Mouse (Mus musculus) thymus, adult 2 months (tissue): ENCODE measurements around the gene Igf1r. TPM values are rescaled to one million over a fixed set of nuclear protein-coding genes. Genes with fewer than 3 reads are reported as not detected.

Experiments used
- DNase-seq: peaks from one replicate; pipeline ENCODE4 v3.0.0; 2021
- H3K27ac ChIP-seq: fragments of 200-500 bp; 2 replicates; pipeline ENCODE4 v1.5.1; 2012; ENCODE audit warnings: low read length, control low read depth; ENCODE audit not compliant: control insufficient read depth, insufficient read depth
- H3K27me3 ChIP-seq: fragments of 200-500 bp; 2 replicates; pipeline ENCODE4 v1.6.1; 2012; ENCODE audit warnings: mild to moderate bottlenecking, low read length, moderate library complexity, mixed read lengths; ENCODE audit not compliant: control insufficient read depth, insufficient read depth
- H3K36me3 ChIP-seq: fragments of 200-500 bp; 2 replicates; pipeline ENCODE4 v1.6.1; 2012; ENCODE audit warnings: mild to moderate bottlenecking, low read length, moderate library complexity; ENCODE audit not compliant: control insufficient read depth, insufficient read depth
- H3K4me1 ChIP-seq: fragments of 200-500 bp; replicated peaks from 2 replicates; pipeline ENCODE4 v1.6.1; 2012; ENCODE audit warnings: low read length; ENCODE audit not compliant: control insufficient read depth, insufficient read depth
- H3K4me3 ChIP-seq: fragments of 200-500 bp; 2 replicates; pipeline ENCODE4 v1.5.1; 2012; ENCODE audit warnings: mild to moderate bottlenecking, low read length, control low read depth, moderate library complexity; ENCODE audit not compliant: control insufficient read depth, insufficient read depth
- CTCF ChIP-seq: fragments of 200-500 bp; IDR thresholded peaks from 2 replicates; pipeline ENCODE4 v1.5.1; 2012; ENCODE audit warnings: mild to moderate bottlenecking, control low read depth, low read length, moderate library complexity, borderline replicate concordance; ENCODE audit not compliant: control insufficient read depth, poor library complexity, insufficient read depth; ENCODE audit errors: extremely low read depth
- POLR2A ChIP-seq: fragments of 200-500 bp; IDR thresholded peaks from 2 replicates; pipeline ENCODE4 v1.6.1; 2012; ENCODE audit warnings: mild to moderate bottlenecking, low read length, control low read depth, moderate library complexity; ENCODE audit not compliant: control insufficient read depth, poor library complexity, insufficient read depth; ENCODE audit errors: extremely low read depth
- WGBS: fragments of 180-500 bp; shearing (Covaris S2); methylation state at CpG from one replicate; pipeline ENCODE4 v1.1.7; 2018; 5-methylcytosine and 5-hydroxymethylcytosine counted together
- polyA plus RNA-seq: library from polyadenylated mRNA; depleted of rRNA; stranded (reverse); fragments of >200 nt; gene quantifications from 2 replicates; pipeline ENCODE4 v1.2.3, GENCODE M21; 2012

Igf1r gene
- polyA plus RNA-seq, 1 experiment: 9.2 TPM

DNA sequence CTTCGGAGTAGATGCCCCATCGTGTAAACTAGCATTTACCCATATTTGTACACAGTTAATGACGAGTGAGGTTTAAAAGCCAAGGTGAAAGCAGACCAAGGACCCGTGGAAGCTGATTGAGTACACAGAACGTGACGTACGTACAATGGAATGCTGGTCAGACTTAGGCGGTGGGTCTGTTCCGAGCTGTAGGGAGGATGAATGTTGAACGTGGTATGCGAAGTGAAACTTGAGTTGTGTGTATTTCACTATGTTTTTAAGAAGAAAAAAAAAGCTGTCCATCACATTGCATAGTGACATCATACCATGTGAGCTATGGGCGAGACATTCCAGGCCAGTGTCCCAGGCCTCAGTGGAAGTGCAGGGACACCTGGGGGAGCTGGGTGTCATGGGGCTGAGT lies 15.8 kb downstream of the Igf1r start:
- TF ChIP-seq POLR2A: no peak
- TF ChIP-seq CTCF: no peak
- no peak for DNase-seq
- no peak overlapping the region for H3K27ac ChIP-seq
- no peaks in the 10 kb centered on the region for H3K27me3 ChIP-seq
- no peak overlapping the region for H3K4me3 ChIP-seq
- peaks cover 6% of the 10 kb centered on the region for H3K4me1 ChIP-seq
- no peaks in the 10 kb centered on the region for H3K36me3 ChIP-seq
- WGBS: 91% methylated on average over 12 of the region's 12 CpGs

- WGBS: 95% methylated on average over 9 of the region's 9 CpGs
- peaks cover 6% of the 10 kb centered on the region for H3K4me1 ChIP-seq
- H3K4me3 ChIP-seq: no peak overlapping the region
- no peaks in the 10 kb centered on the region for H3K27me3 ChIP-seq
- no peak for DNase-seq
- no peak overlapping the region for H3K27ac ChIP-seq
- no peak for TF ChIP-seq CTCF
- TF ChIP-seq POLR2A: no peak
- H3K36me3 ChIP-seq: no peaks in the 10 kb centered on the region
Measured at GRCm38 (mm10) chr7:67969076-67969475, 16.4 kb downstream of the Igf1r start.

DNA sequence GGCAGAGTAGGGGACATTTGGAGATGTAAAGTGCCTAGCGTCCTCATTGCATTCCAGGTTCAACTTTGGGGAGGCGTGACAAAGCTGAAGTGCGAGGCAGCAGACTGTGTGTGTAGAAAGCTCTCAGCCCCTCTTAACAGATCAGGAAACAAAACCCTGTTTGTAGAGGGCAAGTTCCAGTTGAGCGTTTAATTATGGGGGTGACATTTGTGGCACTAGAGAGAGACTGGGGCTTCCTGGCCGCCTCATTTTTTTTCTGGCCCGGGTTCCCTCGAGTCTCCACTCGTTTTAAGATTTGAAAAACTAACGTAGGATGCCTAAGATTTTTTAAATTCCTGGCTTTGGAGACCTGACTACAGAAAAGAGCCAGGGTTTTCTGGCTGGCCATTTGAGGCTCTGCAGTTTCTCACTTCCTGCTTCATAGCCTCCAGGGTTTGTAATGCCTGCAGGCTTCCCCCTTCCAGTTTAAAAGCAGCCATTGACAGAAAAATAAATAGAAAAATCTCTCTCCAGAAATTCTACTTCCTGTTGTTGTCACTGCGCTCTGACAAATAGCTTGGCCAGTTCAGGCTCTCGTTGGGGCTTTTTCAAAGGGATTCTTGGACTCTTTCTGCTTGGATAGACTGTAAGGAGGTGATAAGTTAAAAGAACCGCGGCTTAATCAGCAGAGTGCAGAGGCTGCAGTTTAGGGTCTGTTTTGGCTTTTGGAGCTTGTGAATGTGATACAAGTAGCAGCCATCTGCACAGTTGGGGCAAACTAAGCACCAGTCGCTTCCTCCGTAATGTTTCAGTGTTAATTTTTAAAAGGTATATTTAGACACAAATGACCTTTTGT lies 20.8 kb downstream of the Igf1r start:
- no peak for DNase-seq
- Histone ChIP-seq H3K27ac (peak overlapping the region; percentile 50; the same call in 1 of the 2 replicates), H3K36me3 (no peaks in the 10 kb centered on the region), H3K4me3 (no peak overlapping the region), H3K27me3 (no peaks in the 10 kb centered on the region), H3K4me1 (peaks cover 6% of the 10 kb centered on the region)
- TF ChIP-seq CTCF (no peak), POLR2A (no peak)
- 43% methylated on average over 15 of the region's 15 CpGs for whole genome bisulfite sequencing

GRCm38 (mm10) chr7:67981956-67982355 lies 29.3 kb downstream of the Igf1r start:
- 86% methylated on average over 3 of the region's 3 CpGs for WGBS
- Histone ChIP-seq H3K4me3 (no peak overlapping the region), H3K27me3 (no peaks in the 10 kb centered on the region), H3K27ac (no peak overlapping the region), H3K36me3 (no peaks in the 10 kb centered on the region), H3K4me1 (no peaks in the 10 kb centered on the region; the same call in 1 of the 2 replicates)
- TF ChIP-seq POLR2A (no peak), CTCF (no peak)
- DNase-seq: no peak

DNA sequence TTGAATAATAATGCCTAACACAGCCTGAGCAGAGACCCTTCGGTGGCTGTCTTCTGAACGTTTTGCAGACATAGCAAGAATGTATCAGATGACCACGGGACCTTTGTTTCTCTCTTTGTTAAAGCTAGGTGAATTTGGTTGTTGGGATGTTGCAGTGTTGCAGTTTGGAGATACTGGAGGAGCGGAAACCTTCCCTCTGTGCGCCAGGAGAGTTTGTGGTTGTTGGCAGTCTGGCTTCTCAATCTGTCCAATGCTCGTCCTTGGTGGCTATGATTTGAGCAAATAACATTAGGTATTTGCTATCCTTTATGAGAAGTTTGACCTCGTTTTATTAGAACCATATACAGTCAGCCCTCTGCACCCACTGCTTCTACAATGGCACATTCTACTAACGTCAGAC lies 30.2 kb downstream of the Igf1r start:
- H3K27ac ChIP-seq: no peak overlapping the region
- DNase-seq: no peak
- no peaks in the 10 kb centered on the region for H3K27me3 ChIP-seq
- 91% methylated on average over 8 of the region's 8 CpGs for WGBS
- H3K4me1 ChIP-seq: no peaks in the 10 kb centered on the region; the same call in 1 of the 2 replicates
- H3K4me3 ChIP-seq: no peak overlapping the region
- no peak for TF ChIP-seq POLR2A
- no peak for TF ChIP-seq CTCF
- no peaks in the 10 kb centered on the region for H3K36me3 ChIP-seq

DNA sequence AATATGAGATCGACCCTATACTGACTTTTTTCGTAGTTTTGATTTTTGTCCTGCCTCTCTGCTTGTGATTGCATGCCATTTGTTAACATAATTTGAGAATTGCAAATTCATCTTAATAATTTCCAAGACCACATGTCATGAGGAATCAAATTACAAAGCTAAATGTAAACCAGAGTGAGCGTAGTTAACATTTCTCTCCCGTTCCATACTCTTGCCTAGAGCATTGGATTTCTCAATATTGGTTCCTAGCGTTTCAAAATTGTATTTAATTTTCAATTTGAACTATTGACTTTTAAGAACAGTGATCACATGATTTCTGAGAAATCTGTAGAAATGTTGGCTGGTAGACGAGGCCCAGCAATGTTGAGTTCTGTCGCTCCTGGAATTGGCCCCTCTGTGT lies 30.8 kb downstream of the Igf1r start:
- no peak for DNase-seq
- Histone ChIP-seq H3K27me3 (no peaks in the 10 kb centered on the region), H3K27ac (no peak overlapping the region), H3K36me3 (no peaks in the 10 kb centered on the region), H3K4me3 (no peak overlapping the region), H3K4me1 (no peaks in the 10 kb centered on the region; the same call in 1 of the 2 replicates)
- TF ChIP-seq POLR2A (no peak), CTCF (no peak)
- WGBS: 97% methylated on average over 7 of the region's 7 CpGs

DNA sequence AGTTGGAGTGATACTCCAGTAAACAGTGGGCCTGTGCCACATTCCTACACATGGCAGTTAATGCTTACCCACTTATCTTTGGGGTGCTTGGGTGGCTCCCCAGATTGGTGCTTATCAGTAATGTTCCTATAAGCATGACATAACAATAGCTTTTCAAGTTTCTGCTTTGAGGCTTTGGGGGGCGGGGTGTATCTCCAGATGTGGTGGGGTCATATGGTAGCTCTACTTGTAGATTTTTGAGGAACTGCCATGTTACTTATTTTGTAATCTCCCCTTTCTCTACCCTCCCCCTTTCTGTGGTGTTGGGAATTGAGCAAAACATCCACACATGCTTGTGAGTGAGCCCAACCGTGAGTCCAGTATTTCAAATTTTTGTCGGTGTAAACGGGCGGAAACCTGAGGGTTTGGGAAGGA lies 32.4 kb downstream of the Igf1r start:
- no peak for DNase-seq
- WGBS: 39% methylated on average over 5 of the region's 5 CpGs
- TF ChIP-seq POLR2A: no peak
- no peak for TF ChIP-seq CTCF
- H3K36me3 ChIP-seq: no peaks in the 10 kb centered on the region
- no peak overlapping the region for H3K27ac ChIP-seq
- H3K4me3 ChIP-seq: no peak overlapping the region
- H3K27me3 ChIP-seq: no peaks in the 10 kb centered on the region
- no peaks in the 10 kb centered on the region; the same call in 1 of the 2 replicates for H3K4me1 ChIP-seq
